Mouse (Mus musculus) liver, embryonic 14.5 days (tissue): ENCODE measurements at regions not wholly inside any gene's neighbourhood (a gene's known extent, or its start where the extent isn't known, plus 50 kb on each side); places are given as distances from the start of the nearest gene placed in this dataset.

Experiments used
- ATAC-seq: fragments of 200-750 bp; cut with Nextera tagmentation; 2 replicates; pipeline ENCODE4 v1.8.0; 2017; ENCODE audit warnings: moderate number of reproducible peaks, mild to moderate bottlenecking, moderate library complexity; ENCODE audit not compliant: insufficient read depth
- DNase-seq, 3 experiments: peaks; one replicate each; pipeline ENCODE4 v3.0.0-alpha.2; 2012 to 2013; ENCODE audit warnings: low read depth in 3 of 3, low spot score in 3 of 3
- H3K27ac ChIP-seq: fragments of 300-500 bp; sonication (generic); 2 replicates; pipeline ENCODE4 v1.5.1; 2014; ENCODE audit warnings: moderate library complexity, mild to moderate bottlenecking, control low read depth, inconsistent platforms
- H3K27me3 ChIP-seq: fragments of 300-500 bp; sonication (generic); 2 replicates; pipeline ENCODE4 v1.6.1; 2014; ENCODE audit warnings: mild to moderate bottlenecking, low read length, moderate library complexity; ENCODE audit not compliant: control insufficient read depth, insufficient read depth
- H3K36me3 ChIP-seq: fragments of 300-500 bp; sonication (generic); replicated peaks from 2 replicates; pipeline ENCODE4 v1.6.1; 2014; ENCODE audit warnings: low read depth; ENCODE audit not compliant: control insufficient read depth, insufficient read depth
- H3K4me1 ChIP-seq, 2 experiments: fragments of 200-500 bp in 1 of 2; fragments of 300-500 bp in 1 of 2; sonication (generic) in 1 of 2; replicated peaks; 2 replicates each; pipeline ENCODE4 v1.6.1; 2012 to 2014; ENCODE audit warnings: antibody characterized with exemption in 1 of 2, inconsistent platforms in 1 of 2, low read length in 1 of 2; ENCODE audit not compliant: control insufficient read depth in 2 of 2, insufficient read depth in 2 of 2
- H3K4me2 ChIP-seq: fragments of 300-500 bp; sonication (generic); 2 replicates; pipeline ENCODE4 v1.6.1; 2014; ENCODE audit warnings: low read depth, mild to moderate bottlenecking, control low read depth, moderate library complexity
- H3K4me3 ChIP-seq, 2 experiments: fragments of 200-500 bp in 1 of 2; fragments of 300-500 bp in 1 of 2; sonication (generic) in 1 of 2; 2 replicates each; pipeline ENCODE4 v1.5.1; 2012 to 2014; ENCODE audit warnings: low read depth in 2 of 2, low read length in 2 of 2, mild to moderate bottlenecking in 2 of 2, control low read depth in 1 of 2, inconsistent platforms in 1 of 2, moderate library complexity in 1 of 2; ENCODE audit not compliant: insufficient read depth in 1 of 2
- H3K9ac ChIP-seq: fragments of 300-500 bp; sonication (generic); replicated peaks from 2 replicates; pipeline ENCODE4 v1.6.1; 2014; ENCODE audit warnings: mild to moderate bottlenecking, control low read depth, moderate library complexity
- H3K9me3 ChIP-seq: fragments of 300-500 bp; sonication (generic); 2 replicates; pipeline ENCODE4 v1.6.1; 2016; ENCODE audit warnings: low read length, mixed read lengths; ENCODE audit not compliant: control insufficient read depth
- CTCF ChIP-seq: IDR thresholded peaks from 2 replicates; pipeline ENCODE4 v1.5.1; 2016; ENCODE audit warnings: antibody characterized with exemption, low read depth, control low read depth
- EP300 ChIP-seq: IDR thresholded peaks from 2 replicates; pipeline ENCODE4 v1.6.1; 2016; ENCODE audit warnings: antibody characterized with exemption, low read depth
- WGBS: fragments of 180-500 bp; shearing (Covaris S2); extraction: QIAGEN DNeasy Blood & Tissue Kit; methylation state at CpG from one replicate; pipeline ENCODE4 v1.1.7; 2014; ENCODE audit not compliant: insufficient replicate concordance; 5-methylcytosine and 5-hydroxymethylcytosine counted together

- 46% methylated on average over 1 of the region's 1 CpGs for WGBS
- no peak for DNase-seq
- no peak overlapping the region for H3K4me2 ChIP-seq
These were observed 376.8 kb downstream of the Otol1 start for GRCm38 (mm10) chr3:70384235-70384634.

GRCm38 (mm10) chr3:70385961-70386360, 378.5 kb downstream of the Otol1 start:
- no peak overlapping the region for H3K9ac ChIP-seq
- no peak overlapping the region for H3K4me2 ChIP-seq
- H3K4me1 ChIP-seq = no peaks in the 10 kb centered on the region
- H3K9me3 ChIP-seq = no peaks in the 10 kb centered on the region
- no peak for ATAC-seq
- TF ChIP-seq CTCF (no peak), EP300 (no peak)
- 48% methylated on average over 4 of the region's 4 CpGs for WGBS
- no peaks in the 10 kb centered on the region for H3K27me3 ChIP-seq
- no peak overlapping the region for H3K27ac ChIP-seq
- no peak overlapping the region for H3K4me3 ChIP-seq
- H3K36me3 ChIP-seq = no peaks in the 10 kb centered on the region
- no peak for DNase-seq

More at GRCm38 (mm10) chr3:70384235-70384634, 376.8 kb downstream of the Otol1 start:
- H3K4me3 ChIP-seq = no peak overlapping the region
- H3K27me3 ChIP-seq = no peaks in the 10 kb centered on the region
- H3K4me1 ChIP-seq = no peaks in the 10 kb centered on the region
- H3K9ac ChIP-seq = no peak overlapping the region
- H3K9me3 ChIP-seq = no peaks in the 10 kb centered on the region
- no peak overlapping the region for H3K27ac ChIP-seq
- ATAC-seq = no peak
- H3K36me3 ChIP-seq = no peaks in the 10 kb centered on the region
- TF ChIP-seq EP300 = no peak
- no peak for TF ChIP-seq CTCF

- no peaks in the 10 kb centered on the region for H3K27me3 ChIP-seq
- H3K9ac ChIP-seq = no peak overlapping the region
- no peak for ATAC-seq
- H3K4me1 ChIP-seq = no peaks in the 10 kb centered on the region
- 64% methylated on average over 2 of the region's 2 CpGs for WGBS
- no peak overlapping the region for H3K4me2 ChIP-seq
- no peaks in the 10 kb centered on the region for H3K36me3 ChIP-seq
- no peak for TF ChIP-seq CTCF
- no peak for TF ChIP-seq EP300
- H3K4me3 ChIP-seq = no peak overlapping the region
- DNase-seq = no peak
- no peak overlapping the region for H3K27ac ChIP-seq
- H3K9me3 ChIP-seq = no peaks in the 10 kb centered on the region
These were observed 393.8 kb downstream of the Otol1 start for GRCm38 (mm10) chr3:70401187-70401586.

- Histone ChIP-seq H3K9me3 (no peaks in the 10 kb centered on the region), H3K27me3 (no peaks in the 10 kb centered on the region), H3K4me3 (no peak overlapping the region), H3K4me1 (no peaks in the 10 kb centered on the region), H3K4me2 (no peak overlapping the region), H3K36me3 (no peaks in the 10 kb centered on the region), H3K9ac (no peak overlapping the region), H3K27ac (no peak overlapping the region)
- WGBS = 42% methylated on average over 1 of the region's 1 CpGs
- TF ChIP-seq EP300 = no peak
- no peak for TF ChIP-seq CTCF
- DNase-seq (no peak), ATAC-seq (no peak)
These were observed 399.2 kb downstream of the Otol1 start for GRCm38 (mm10) chr3:70406571-70406970.

GRCm38 (mm10) chr3:70418273-70418672, 410.9 kb downstream of the Otol1 start:
- H3K9me3 ChIP-seq = no peaks in the 10 kb centered on the region
- ATAC-seq = no peak
- no peaks in the 10 kb centered on the region for H3K36me3 ChIP-seq
- 63% methylated on average over 4 of the region's 4 CpGs for WGBS
- no peak overlapping the region for H3K4me3 ChIP-seq
- H3K9ac ChIP-seq = no peak overlapping the region
- TF ChIP-seq EP300 = no peak
- TF ChIP-seq CTCF = no peak
- no peaks in the 10 kb centered on the region for H3K4me1 ChIP-seq
- no peak for DNase-seq
- H3K4me2 ChIP-seq = no peak overlapping the region
- no peak overlapping the region for H3K27ac ChIP-seq
- H3K27me3 ChIP-seq = no peaks in the 10 kb centered on the region
